Mouse (Mus musculus): ENCODE measurements at regions not wholly inside any gene's neighbourhood (a gene's known extent, or its start where the extent isn't known, plus 50 kb on each side); places are given as distances from the start of the nearest gene placed in this dataset.

GRCm38 (mm10) chr4:38507202-38507601 lies 942.9 kb upstream of the 1700009N14Rik start:
- no peak for ATAC-seq (ENCODE audit: low read depth)
- no peaks in the 10 kb centered on the region for H3K9me3 ChIP-seq (ENCODE audit: control insufficient read depth, low read length)
- H3K4me2 ChIP-seq (ENCODE audit: low read depth, low read length): no peak overlapping the region
- WGBS: 76% methylated on average over 3 of the region's 3 CpGs
- H3K36me3 ChIP-seq (ENCODE audit: control insufficient read depth, insufficient read depth, low read length): no peaks in the 10 kb centered on the region
- no peak overlapping the region for H3K9ac ChIP-seq (ENCODE audit: low read depth, low read length)
- no peak overlapping the region for H3K4me3 ChIP-seq (ENCODE audit: low read depth, low read length)
- no peak for DNase-seq (ENCODE audit: low spot score)
- H3K27me3 ChIP-seq (replicated peaks; ENCODE audit: control insufficient read depth, insufficient read depth, low read length): no peaks in the 10 kb centered on the region
- H3K4me1 ChIP-seq (ENCODE audit: control insufficient read depth, insufficient read depth, low read length): no peaks in the 10 kb centered on the region
- H3K27ac ChIP-seq (replicated peaks; ENCODE audit: low read depth, low read length): no peak overlapping the region

- Histone ChIP-seq H3K27me3 (replicated peaks; ENCODE audit: control insufficient read depth, insufficient read depth, low read length) (no peaks in the 10 kb centered on the region), H3K9ac (ENCODE audit: low read depth, low read length) (no peak overlapping the region), H3K36me3 (ENCODE audit: control insufficient read depth, insufficient read depth, low read length) (no peaks in the 10 kb centered on the region), H3K4me1 (ENCODE audit: control insufficient read depth, insufficient read depth, low read length) (no peaks in the 10 kb centered on the region), H3K9me3 (ENCODE audit: control insufficient read depth, low read length) (no peaks in the 10 kb centered on the region), H3K4me3 (ENCODE audit: low read depth, low read length) (no peak overlapping the region), H3K27ac (replicated peaks; ENCODE audit: low read depth, low read length) (no peak overlapping the region), H3K4me2 (ENCODE audit: low read depth, low read length) (no peak overlapping the region)
- no peak for ATAC-seq (ENCODE audit: low read depth)
- WGBS: 58% methylated on average over 3 of the region's 3 CpGs
- no peak for DNase-seq (ENCODE audit: low spot score)
Measured at GRCm38 (mm10) chr4:38519108-38519507, 931.0 kb upstream of the 1700009N14Rik start.
